In genomic region chr11:114064871-114065388, GRCm38 (mm10) we compare ENCODE assay signal across 8 mouse cellular contexts. TPM values are rescaled to one million over a fixed set of nuclear protein-coding genes. Genes with fewer than 3 reads are reported as not detected.
DNase-seq lines count a peak whose midpoint lies in the region; ATAC-seq and TF ChIP-seq lines count a peak whose summit lies in the region.

No protein-coding gene starts in this region.

- no peaks in the 10 kb centered on the region for H3K36me3 ChIP-seq in spleen, adult 2 months (ENCODE audit: control insufficient read depth, insufficient read depth, low read length)
- H3K36me3 ChIP-seq in limb, embryonic 13.5 days, result no peaks in the 10 kb centered on the region

- peaks cover 15% of the 10 kb centered on the region for H3K4me1 ChIP-seq in spleen, adult 2 months (ENCODE audit: control insufficient read depth, insufficient read depth, insufficient read length)
- H3K4me1 ChIP-seq in limb, embryonic 13.5 days, result peaks cover 78% of the 10 kb centered on the region

- TF ChIP-seq CTCF in spleen, adult 2 months (IDR thresholded peaks at IDR 0.05; ENCODE audit: extremely low read depth, insufficient read depth, insufficient read length, insufficient replicate concordance), result no peak

- H3K27me3 ChIP-seq in spleen, adult 2 months (ENCODE audit: control insufficient read depth, insufficient read depth, low read length), result peaks cover 28% of the 10 kb centered on the region
- peaks cover 65% of the 10 kb centered on the region for H3K27me3 ChIP-seq in limb, embryonic 13.5 days

- H3K27ac ChIP-seq in spleen, adult 2 months (ENCODE audit: insufficient read depth, low read length), result no peak overlapping the region
- H3K27ac ChIP-seq in limb, embryonic 13.5 days, result no peak overlapping the region

- ATAC-seq in limb, embryonic 13.5 days (ENCODE audit: low FRiP score, low read depth), result no peak
- no peak for ATAC-seq in frontal cortex, adult (ENCODE audit: low TSS enrichment)

- TF ChIP-seq POLR2A in spleen, adult 2 months (IDR thresholded peaks at IDR 0.05; ENCODE audit: low read depth, low read length), result no peak

- H3K9me3 ChIP-seq in limb, embryonic 13.5 days, result no peaks in the 10 kb centered on the region

- H3K9ac ChIP-seq in limb, embryonic 13.5 days, result peak overlapping the region; percentile 87

- WGBS in spleen, adult 2 months, result 5% methylated on average over 32 of the region's 32 CpGs
- 0% methylated on average over 32 of the region's 32 CpGs for WGBS in limb, embryonic 13.5 days

- DNase-seq in adrenal gland, postnatal 36 days, result peak; percentile 8 to 12
- DNase-seq in adrenal gland, postnatal 4 days (ENCODE audit: low spot score in 2 of 2), result no peak
- DNase-seq in spleen, adult 2 months (ENCODE audit: low read depth in 1 of 2, low spot score in 2 of 2), result no peak
- DNase-seq in spleen, postnatal 36 days (ENCODE audit: low spot score in 2 of 2), result no peak
- DNase-seq in retina, embryonic 14.5 days (ENCODE audit: low spot score), result peak; percentile 47
- DNase-seq in thymus, postnatal 25 days, result no peak

- peak overlapping the region; percentile 36; the same call in 1 of the 2 replicates for H3K4me3 ChIP-seq in spleen, adult 2 months (ENCODE audit: extremely low read depth, insufficient read depth, insufficient read length)
- H3K4me3 ChIP-seq in limb, embryonic 13.5 days, result peak overlapping the region; percentile 66

- H3K4me2 ChIP-seq in limb, embryonic 13.5 days (replicated peaks), result peak overlapping the region; percentile 97

RNA-seq across cellular contexts. Expression of gene Sdk2, which starts 1.9 kb away (rescaled TPM):
- 1 to 10 TPM; 3.1 to 6.0 TPM for total RNA-seq in adrenal gland, postnatal 36 days (2021)
- total RNA-seq in adrenal gland, postnatal 4 days (2021), result 1 to 10 TPM; 6.1 to 9.2 TPM
- 3.0 and 4.1 TPM in 2 replicates for polyA plus RNA-seq in spleen, adult 2 months (2012; rRNA removed)
- polyA plus RNA-seq in limb, embryonic 13.5 days (2015; fragmentation: Nextera tagmentation; extraction: Ambion mirVana), result 4.3 and 5.8 TPM in 2 replicates

Comparison
In these comparisons a context has a peak if more than half of its experiments do, and no peak if none do; other contexts are left out.
1. DNase-seq: peak in adrenal gland, postnatal 36 days (2 of 2) and retina, embryonic 14.5 days (single experiment); none in adrenal gland, postnatal 4 days (0 of 2), spleen, adult 2 months (0 of 2), spleen, postnatal 36 days (0 of 2) and thymus, postnatal 25 days (single experiment).